Mouse (Mus musculus): ENCODE data around the gene Fpgs. TPM values are rescaled to one million over a fixed set of nuclear protein-coding genes. Genes with fewer than 3 reads are reported as not detected.

Gene Fpgs
- polyA plus RNA-seq, 1 experiment from 2014 or later, result 14.5 TPM

DNA sequence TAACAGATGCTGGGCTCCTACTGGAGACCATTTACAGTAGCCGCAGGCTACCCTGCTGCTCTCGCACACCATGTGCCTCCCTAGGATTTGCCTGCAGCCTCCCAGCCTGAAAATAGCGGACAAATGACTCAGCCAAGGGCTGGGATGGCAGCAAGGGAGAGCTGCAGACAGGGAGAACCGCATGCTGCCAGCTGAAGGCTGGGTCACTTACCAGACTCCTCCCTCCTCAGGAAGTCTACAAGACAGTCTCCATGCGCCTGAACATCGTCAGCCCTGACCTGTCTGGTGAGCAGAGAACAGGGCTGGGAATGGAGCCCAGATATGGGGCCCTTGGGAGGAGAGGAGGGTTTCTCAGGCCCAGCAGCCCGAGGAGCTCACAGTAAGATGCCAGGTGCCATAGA lies 23.9 kb downstream of the Fpgs start:
- H3K4me3 ChIP-seq (ENCODE audit: low read depth, low read length), result no peak overlapping the region
- H3K4me1 ChIP-seq (ENCODE audit: control insufficient read depth, insufficient read depth, low read length), result peaks cover 13% of the 10 kb centered on the region
- H3K9me3 ChIP-seq (replicated peaks; ENCODE audit: control insufficient read depth, low read length), result no peaks in the 10 kb centered on the region
- no peaks in the 10 kb centered on the region for H3K27me3 ChIP-seq (ENCODE audit: control insufficient read depth, insufficient read depth, low read length)
- WGBS (ENCODE audit: insufficient replicate concordance), result 27% methylated on average over 7 of the region's 7 CpGs
- peak overlapping the region; percentile 40 for H3K9ac ChIP-seq (ENCODE audit: low read depth, low read length)
- peak overlapping the region; percentile 32 for H3K27ac ChIP-seq (ENCODE audit: low read depth, low read length)
- no peak for ATAC-seq (replicated peaks; ENCODE audit: insufficient number of reproducible peaks, low FRiP score, low TSS enrichment)
- H3K36me3 ChIP-seq (ENCODE audit: control insufficient read depth, insufficient read depth, low read length), result peaks cover 12% of the 10 kb centered on the region; the same call in 1 of the 2 replicates
- H3K4me2 ChIP-seq, result no peak overlapping the region

DNA sequence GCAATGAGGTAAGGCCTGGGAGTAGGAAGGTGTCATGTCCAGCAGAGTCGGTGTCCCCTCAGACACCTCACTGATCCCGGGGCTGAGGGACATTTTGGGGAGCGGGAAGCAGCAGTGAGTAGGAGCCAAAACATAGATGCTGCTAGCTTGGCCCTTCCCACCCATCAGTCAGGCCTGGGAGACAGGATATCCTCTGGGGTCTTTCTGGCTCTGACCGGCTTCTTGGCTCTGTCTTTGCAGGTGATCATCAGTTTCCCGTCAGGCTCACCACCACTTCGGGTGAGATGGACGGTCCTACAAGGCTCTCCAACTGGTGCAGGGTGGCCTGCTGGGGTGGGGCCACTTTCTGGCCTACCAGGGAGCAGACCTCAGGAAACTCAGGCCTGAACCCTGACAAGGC lies 26.3 kb downstream of the Fpgs start:
- H3K9me3 ChIP-seq (replicated peaks; ENCODE audit: control insufficient read depth, low read length), result no peaks in the 10 kb centered on the region
- no peak overlapping the region for H3K27ac ChIP-seq (ENCODE audit: low read depth, low read length)
- H3K9ac ChIP-seq (ENCODE audit: low read depth, low read length), result no peak overlapping the region
- H3K4me3 ChIP-seq (ENCODE audit: low read depth, low read length), result no peak overlapping the region
- H3K4me1 ChIP-seq (ENCODE audit: control insufficient read depth, insufficient read depth, low read length), result peaks cover 18% of the 10 kb centered on the region
- peaks cover 9% of the 10 kb centered on the region for H3K36me3 ChIP-seq (ENCODE audit: control insufficient read depth, insufficient read depth, low read length)
- WGBS (ENCODE audit: insufficient replicate concordance), result 85% methylated on average over 7 of the region's 7 CpGs
- no peaks in the 10 kb centered on the region for H3K27me3 ChIP-seq (ENCODE audit: control insufficient read depth, insufficient read depth, low read length)
- no peak overlapping the region for H3K4me2 ChIP-seq
- ATAC-seq (replicated peaks; ENCODE audit: insufficient number of reproducible peaks, low FRiP score, low TSS enrichment), result no peak

DNA sequence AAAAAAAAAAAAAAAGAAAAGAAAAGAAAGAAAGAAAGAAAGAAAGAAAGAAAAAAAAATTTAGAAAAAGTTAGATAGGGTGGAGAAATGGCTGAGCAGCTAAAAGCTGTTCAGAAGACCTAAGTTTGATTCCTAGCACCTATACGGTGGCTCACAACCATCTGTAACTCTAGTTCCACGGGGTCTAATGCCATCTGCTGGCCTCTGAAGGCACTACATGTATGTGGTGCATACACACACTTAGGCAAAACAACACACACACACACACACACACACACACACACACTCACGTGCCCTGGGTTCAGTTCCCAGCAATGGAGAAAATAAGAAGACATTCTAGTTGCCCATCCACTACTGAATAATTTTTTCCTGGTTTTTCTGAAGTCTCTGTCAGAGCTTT lies 27.1 kb downstream of the Fpgs start:
- no peaks in the 10 kb centered on the region for H3K27me3 ChIP-seq (ENCODE audit: control insufficient read depth, insufficient read depth, low read length)
- peaks cover 10% of the 10 kb centered on the region; the same call in 1 of the 2 replicates for H3K36me3 ChIP-seq (ENCODE audit: control insufficient read depth, insufficient read depth, low read length)
- no peak for ATAC-seq (replicated peaks; ENCODE audit: insufficient number of reproducible peaks, low FRiP score, low TSS enrichment)
- no peaks in the 10 kb centered on the region for H3K9me3 ChIP-seq (replicated peaks; ENCODE audit: control insufficient read depth, low read length)
- 83% methylated on average over 3 of the region's 3 CpGs for WGBS (ENCODE audit: insufficient replicate concordance)
- no peak overlapping the region for H3K27ac ChIP-seq (ENCODE audit: low read depth, low read length)
- H3K9ac ChIP-seq (ENCODE audit: low read depth, low read length), result no peak overlapping the region
- H3K4me1 ChIP-seq (ENCODE audit: control insufficient read depth, insufficient read depth, low read length), result peaks cover 18% of the 10 kb centered on the region
- H3K4me3 ChIP-seq (ENCODE audit: low read depth, low read length), result no peak overlapping the region
- H3K4me2 ChIP-seq, result no peak overlapping the region

DNA sequence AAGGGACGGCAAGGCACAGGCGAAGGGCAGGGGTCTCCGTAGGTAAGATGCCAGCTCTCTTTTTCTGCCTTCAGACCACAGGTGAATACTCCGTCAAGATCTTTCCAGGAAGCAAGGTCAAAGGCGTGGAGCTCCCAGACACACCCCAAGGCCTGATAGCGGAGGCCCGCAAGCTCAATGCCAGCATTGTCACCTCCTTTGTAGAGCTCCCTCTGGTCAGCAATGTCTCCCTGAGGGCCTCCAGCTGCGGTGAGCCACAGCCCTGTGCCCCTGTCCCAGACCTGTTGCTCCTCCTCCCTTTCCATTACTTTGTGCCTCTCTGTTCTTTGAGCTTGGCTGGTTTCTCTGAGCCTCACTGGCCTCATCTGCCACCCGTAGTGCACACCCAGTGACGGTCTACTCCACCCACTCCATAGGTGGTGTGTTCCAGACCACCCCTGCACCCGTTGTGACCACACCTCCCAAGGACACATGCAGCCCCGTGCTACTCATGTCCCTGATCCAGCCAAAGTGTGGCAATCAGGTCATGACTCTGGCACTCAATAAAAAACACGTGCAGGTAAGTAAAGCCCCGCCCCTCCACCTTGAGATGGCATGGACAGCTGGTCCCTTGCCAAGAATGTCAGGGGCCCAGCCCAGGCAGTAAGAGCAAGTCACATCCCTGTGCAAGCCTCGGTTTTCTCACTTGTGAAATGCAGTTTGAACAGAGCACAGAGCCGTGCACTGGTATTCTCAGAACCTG lies 30.6 kb downstream of the Fpgs start:
- peaks cover 10% of the 10 kb centered on the region; the same call in 1 of the 2 replicates for H3K36me3 ChIP-seq (ENCODE audit: control insufficient read depth, insufficient read depth, low read length)

DNA sequence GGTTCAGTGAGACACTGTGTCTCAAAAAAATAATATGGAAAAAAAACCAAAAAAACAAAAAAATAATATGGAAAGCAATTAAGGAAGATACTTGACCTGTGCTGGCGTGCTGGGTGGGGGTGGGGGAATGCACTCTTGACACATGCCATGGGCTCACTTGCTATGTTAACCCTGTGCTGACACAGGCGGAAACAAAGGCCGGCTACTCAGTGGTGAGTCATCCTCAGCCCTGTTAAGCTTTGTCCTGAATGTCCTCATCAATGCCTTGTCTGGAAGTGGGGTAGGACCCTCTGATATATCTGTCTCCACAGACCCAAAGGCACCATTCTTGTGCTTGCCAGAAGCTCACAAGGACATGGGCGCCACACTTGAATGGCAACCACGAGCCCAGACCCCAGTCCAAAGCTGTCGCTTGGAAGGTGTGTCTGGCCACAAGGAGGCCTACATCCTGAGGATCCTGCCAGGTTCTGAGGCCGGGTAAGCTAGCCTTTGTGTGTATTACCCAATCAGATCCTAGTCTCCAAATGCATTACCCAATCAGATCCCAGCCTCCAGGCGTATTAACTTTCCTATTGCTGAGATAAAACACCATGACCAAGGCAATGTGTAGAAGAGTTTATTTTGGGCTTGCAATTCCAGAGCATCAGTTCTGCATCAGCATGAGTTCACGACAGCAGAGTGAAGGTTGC lies 31.9 kb downstream of the Fpgs start:
- H3K27ac ChIP-seq (ENCODE audit: low read depth, low read length), result 0 out of 2 replicates have a peak overlapping the region, but pooled peaks have one; percentile 17

More for the DNA sequence above, 30.6 kb downstream of the Fpgs start:
- no peak overlapping the region for H3K4me2 ChIP-seq
- WGBS (ENCODE audit: insufficient replicate concordance), result 76% methylated on average over 16 of the region's 16 CpGs
- peaks cover 9% of the 10 kb centered on the region; the same call in 1 of the 2 replicates for H3K4me1 ChIP-seq (ENCODE audit: control insufficient read depth, insufficient read depth, low read length)
- no peaks in the 10 kb centered on the region for H3K27me3 ChIP-seq (ENCODE audit: control insufficient read depth, insufficient read depth, low read length)
- H3K9ac ChIP-seq (ENCODE audit: low read depth, low read length), result no peak overlapping the region
- ATAC-seq (replicated peaks; ENCODE audit: insufficient number of reproducible peaks, low FRiP score, low TSS enrichment), result no peak
- no peak overlapping the region for H3K27ac ChIP-seq (ENCODE audit: low read depth, low read length)
- H3K9me3 ChIP-seq (replicated peaks; ENCODE audit: control insufficient read depth, low read length), result no peaks in the 10 kb centered on the region
- no peak overlapping the region for H3K4me3 ChIP-seq (ENCODE audit: low read depth, low read length)

DNA sequence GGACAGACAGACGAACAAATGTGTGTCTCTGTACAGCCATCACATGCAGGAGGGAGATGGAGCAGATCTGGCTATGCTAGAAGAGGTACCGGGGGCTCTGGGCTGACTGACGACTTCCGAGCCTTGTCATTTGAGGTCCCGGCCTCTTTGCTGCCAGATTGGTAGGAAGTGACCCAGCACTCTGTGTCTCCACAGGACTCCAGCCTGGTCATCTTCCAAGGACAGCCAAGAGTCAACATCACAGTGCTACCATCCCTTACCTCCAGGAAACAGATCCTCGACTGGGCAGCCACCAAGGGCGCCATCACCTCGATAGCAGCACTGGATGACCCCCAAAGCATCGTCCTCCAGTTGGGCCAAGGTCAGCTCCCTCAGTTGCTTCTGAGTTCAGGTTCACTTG lies 32.8 kb downstream of the Fpgs start:
- ATAC-seq (replicated peaks; ENCODE audit: insufficient number of reproducible peaks, low FRiP score, low TSS enrichment), result no peak
- 81% methylated on average over 9 of the region's 9 CpGs for WGBS (ENCODE audit: insufficient replicate concordance)
- H3K27me3 ChIP-seq (ENCODE audit: control insufficient read depth, insufficient read depth, low read length), result no peaks in the 10 kb centered on the region
- peaks cover 10% of the 10 kb centered on the region; the same call in 1 of the 2 replicates for H3K36me3 ChIP-seq (ENCODE audit: control insufficient read depth, insufficient read depth, low read length)
- peaks cover 17% of the 10 kb centered on the region for H3K4me1 ChIP-seq (ENCODE audit: control insufficient read depth, insufficient read depth, low read length)
- H3K4me3 ChIP-seq (ENCODE audit: low read depth, low read length), result no peak overlapping the region
- H3K9ac ChIP-seq (ENCODE audit: low read depth, low read length), result no peak overlapping the region
- no peaks in the 10 kb centered on the region for H3K9me3 ChIP-seq (replicated peaks; ENCODE audit: control insufficient read depth, low read length)
- no peak overlapping the region for H3K4me2 ChIP-seq
- H3K27ac ChIP-seq (ENCODE audit: low read depth, low read length), result no peak overlapping the region

More for the DNA sequence above, 31.9 kb downstream of the Fpgs start:
- Histone ChIP-seq H3K4me2 (no peak overlapping the region), H3K4me3 (ENCODE audit: low read depth, low read length) (no peak overlapping the region), H3K9ac (ENCODE audit: low read depth, low read length) (no peak overlapping the region), H3K4me1 (ENCODE audit: control insufficient read depth, insufficient read depth, low read length) (peaks cover 15% of the 10 kb centered on the region; the same call in 1 of the 2 replicates), H3K36me3 (ENCODE audit: control insufficient read depth, insufficient read depth, low read length) (peaks cover 10% of the 10 kb centered on the region; the same call in 1 of the 2 replicates), H3K27me3 (ENCODE audit: control insufficient read depth, insufficient read depth, low read length) (no peaks in the 10 kb centered on the region), H3K9me3 (replicated peaks; ENCODE audit: control insufficient read depth, low read length) (no peaks in the 10 kb centered on the region)
- 59% methylated on average over 9 of the region's 9 CpGs for WGBS (ENCODE audit: insufficient replicate concordance)
- ATAC-seq (replicated peaks; ENCODE audit: insufficient number of reproducible peaks, low FRiP score, low TSS enrichment), result no peak

DNA sequence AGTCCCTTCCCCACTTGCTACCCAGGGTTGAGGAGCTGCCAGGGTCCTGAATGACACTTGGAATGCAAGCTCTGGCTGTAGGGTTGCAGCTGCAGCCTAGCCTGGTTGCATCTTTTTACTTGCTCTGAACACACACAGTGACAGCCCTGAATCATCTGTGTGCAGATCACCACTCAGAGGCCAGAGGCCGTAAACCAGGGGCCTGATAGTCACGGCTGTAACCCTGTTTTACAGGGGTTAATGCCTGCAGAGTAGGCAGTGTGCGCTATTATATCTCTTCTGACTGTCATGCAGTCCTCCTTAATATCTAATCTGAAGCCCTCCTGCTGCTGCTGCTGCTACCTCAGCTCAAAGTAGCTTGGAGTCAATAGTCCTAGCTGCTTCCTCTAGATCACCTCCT lies 34.1 kb downstream of the Fpgs start:
- Histone ChIP-seq H3K36me3 (ENCODE audit: control insufficient read depth, insufficient read depth, low read length) (peaks cover 10% of the 10 kb centered on the region; the same call in 1 of the 2 replicates), H3K27ac (ENCODE audit: low read depth, low read length) (no peak overlapping the region)
- no peak for ATAC-seq (replicated peaks; ENCODE audit: insufficient number of reproducible peaks, low FRiP score, low TSS enrichment)

DNA sequence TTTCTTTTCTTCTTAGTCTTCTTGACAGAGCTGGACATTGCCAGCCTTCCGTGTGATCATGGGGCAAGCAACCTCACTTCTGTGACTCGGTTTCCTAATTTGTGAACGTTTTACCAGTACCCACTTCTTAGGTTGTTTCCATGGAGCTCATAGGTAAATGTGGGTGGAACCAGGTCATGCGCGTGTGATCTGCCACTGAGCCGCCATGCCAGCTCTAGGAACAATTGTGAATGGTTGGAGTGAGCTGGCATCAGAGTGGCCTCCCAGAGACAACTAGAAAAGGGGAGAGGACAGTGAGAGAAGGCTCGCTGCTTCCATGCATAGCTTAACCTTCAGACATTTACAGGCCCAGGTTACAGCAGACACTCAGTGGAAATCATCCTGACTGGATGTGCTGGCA lies 35.8 kb downstream of the Fpgs start:
- Histone ChIP-seq H3K27me3 (ENCODE audit: control insufficient read depth, insufficient read depth, low read length) (no peaks in the 10 kb centered on the region), H3K27ac (ENCODE audit: low read depth, low read length) (peak overlapping the region; percentile 79), H3K4me1 (ENCODE audit: control insufficient read depth, insufficient read depth, low read length) (peaks cover 27% of the 10 kb centered on the region), H3K4me3 (ENCODE audit: low read depth, low read length) (no peak overlapping the region), H3K4me2 (no peak overlapping the region; the same call in 1 of the 2 replicates), H3K9me3 (replicated peaks; ENCODE audit: control insufficient read depth, low read length) (no peaks in the 10 kb centered on the region), H3K36me3 (ENCODE audit: control insufficient read depth, insufficient read depth, low read length) (peaks cover 5% of the 10 kb centered on the region; the same call in 1 of the 2 replicates), H3K9ac (ENCODE audit: low read depth, low read length) (peak overlapping the region; percentile 43)
- no peak for ATAC-seq (replicated peaks; ENCODE audit: insufficient number of reproducible peaks, low FRiP score, low TSS enrichment)
- 82% methylated on average over 7 of the region's 7 CpGs for WGBS (ENCODE audit: insufficient replicate concordance)

More for the DNA sequence above, 34.1 kb downstream of the Fpgs start:
- Histone ChIP-seq H3K9me3 (replicated peaks; ENCODE audit: control insufficient read depth, low read length) (no peaks in the 10 kb centered on the region), H3K4me1 (ENCODE audit: control insufficient read depth, insufficient read depth, low read length) (peaks cover 28% of the 10 kb centered on the region), H3K4me2 (no peak overlapping the region), H3K27me3 (ENCODE audit: control insufficient read depth, insufficient read depth, low read length) (no peaks in the 10 kb centered on the region), H3K9ac (ENCODE audit: low read depth, low read length) (no peak overlapping the region), H3K4me3 (ENCODE audit: low read depth, low read length) (no peak overlapping the region)
- WGBS (ENCODE audit: insufficient replicate concordance), result 45% methylated on average over 3 of the region's 3 CpGs
